ENCODE assay signal across 12 mouse cellular contexts in the genomic region with DNA sequence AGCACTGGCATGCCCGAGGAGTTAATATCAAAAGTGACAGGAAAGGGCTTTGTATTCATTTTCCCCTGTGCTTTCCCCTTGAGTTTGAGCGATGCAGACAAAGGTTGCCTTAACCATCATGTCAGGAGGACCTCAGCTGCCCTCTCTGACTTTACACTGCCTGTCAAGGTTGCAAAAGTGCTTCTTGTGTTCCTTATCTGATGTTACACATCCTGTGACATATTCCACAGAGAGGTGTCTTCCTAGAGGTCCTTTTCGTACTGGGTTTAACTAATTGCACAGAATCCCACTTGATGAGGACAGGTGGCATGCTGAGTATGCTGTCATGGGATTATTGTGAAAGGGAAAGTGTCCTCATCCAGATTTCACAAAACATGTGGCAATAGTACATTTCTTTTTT. TPM values are rescaled to one million over a fixed set of nuclear protein-coding genes. Genes with fewer than 3 reads are reported as not detected.
"Had no signal": no experiment of that assay in that cellular context is flagged by ENCODE, and none has a peak within 500 bp of the region (broad histone marks: within the 10 kb centered on the region; RNA-seq: fewer than 3 reads in every experiment).

No protein-coding gene starts in this region.

- H3K27ac ChIP-seq: kidney, postnatal 0 days; layer of hippocampus, adult 2 months; liver, embryonic 15.5 days; midbrain, embryonic 12.5 days; stomach, embryonic 15.5 days had no signal

- H3K4me1 ChIP-seq: liver, embryonic 15.5 days; midbrain, embryonic 12.5 days; stomach, embryonic 15.5 days had no signal

- H3K36me3 ChIP-seq: stomach, embryonic 15.5 days had no signal

- DNase-seq: kidney, adult 9 months; kidney, postnatal 36 days; lung, adult 2 months; lung, postnatal 4 days; right cerebral cortex, postnatal 14 days; thymus, postnatal 14 days had no signal

- H3K27me3 ChIP-seq: liver, embryonic 15.5 days; midbrain, embryonic 12.5 days; stomach, embryonic 15.5 days had no signal

- H3K4me3 ChIP-seq: layer of hippocampus, adult 2 months; liver, embryonic 15.5 days; midbrain, embryonic 12.5 days; stomach, embryonic 15.5 days had no signal

RNA-seq across cellular contexts. Expression of a gene that starts 16.4 kb away (rescaled TPM):
- total RNA-seq: megakaryocyte-erythroid progenitor cell, adult 5-6 weeks had no signal
